Mouse (Mus musculus) MEL (cell line): Measurements from ENCODE around the gene Bcl2l10.

Experiments
- BHLHE40 ChIP-seq: IDR thresholded peaks from 2 replicates; pipeline ENCODE4 v1.6.1; 2012; ENCODE audit warnings: low read depth, mild to moderate bottlenecking, inconsistent platforms, low read length, improper control_type of control experiment, borderline replicate concordance
- CTCF ChIP-seq, 3 experiments: IDR thresholded peaks in 2 of 3; conservative IDR thresholded peaks in 1 of 3; 2 replicates each; pipeline ENCODE4 v1.5.1; 2011 to 2012; ENCODE audit warnings: low read length in 3 of 3, low read depth in 2 of 3, mild to moderate bottlenecking in 2 of 3, improper control_type of control experiment in 1 of 3, inconsistent platforms in 1 of 3, mixed read lengths in 1 of 3, moderate library complexity in 1 of 3; ENCODE audit not compliant: control insufficient read depth in 1 of 3, insufficient read depth in 1 of 3, poor library complexity in 1 of 3, severe bottlenecking in 1 of 3
- ETS1 ChIP-seq: IDR thresholded peaks from 2 replicates; pipeline ENCODE4 v1.6.1; 2012; ENCODE audit warnings: low read depth, mild to moderate bottlenecking, inconsistent platforms, low read length, improper control_type of control experiment, moderate library complexity
- UBTF ChIP-seq: IDR thresholded peaks from 2 replicates; pipeline ENCODE4 v1.6.1; 2012; ENCODE audit warnings: low read depth, mild to moderate bottlenecking, inconsistent platforms, low read length, improper control_type of control experiment, moderate library complexity, borderline replicate concordance; ENCODE audit not compliant: insufficient read depth
- ZC3H11A ChIP-seq: IDR thresholded peaks from 2 replicates; pipeline ENCODE4 v1.6.1; 2012; ENCODE audit warnings: low read depth, mild to moderate bottlenecking, inconsistent platforms, low read length, improper control_type of control experiment

DNA sequence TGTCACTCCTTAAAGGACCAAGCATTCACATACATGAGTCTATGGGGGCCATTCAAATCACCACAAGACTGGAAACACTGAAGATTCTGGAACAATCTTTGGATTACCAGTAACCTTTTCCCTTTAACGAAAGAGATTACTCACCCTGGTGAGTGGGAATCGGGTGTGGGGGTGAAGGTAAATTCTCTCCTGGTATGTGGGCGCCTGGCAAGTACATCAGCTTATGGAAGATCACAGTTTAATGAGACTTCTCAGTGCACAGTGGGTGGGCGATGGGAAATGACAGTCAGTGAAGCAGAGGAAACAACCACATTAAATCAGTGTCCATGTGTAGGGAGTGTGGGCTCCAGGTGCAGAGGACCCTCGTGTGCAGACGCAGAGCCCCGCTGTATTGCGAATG, 16.7 kb upstream of the Bcl2l10 start:
- TF ChIP-seq CTCF (IDR thresholded peaks at IDR 0.05 in 2 of 3, conservative IDR thresholded peaks at IDR 0.05 in 1 of 3; ENCODE audit: control insufficient read depth in 1 of 3, insufficient read depth in 1 of 3, low read depth in 2 of 3, low read length in 3 of 3, poor library complexity in 1 of 3, severe bottlenecking in 1 of 3) (no peak), UBTF (no peak), ZC3H11A (no peak), BHLHE40 (no peak), ETS1 (no peak)
